Mouse (Mus musculus) left cerebral cortex, postnatal 36 days (tissue): ENCODE measurements around the gene Id1. TPM values are rescaled to one million over a fixed set of nuclear protein-coding genes. Genes with fewer than 3 reads are reported as not detected.

Experiments
- DNase-seq, 2 experiments: peaks; one replicate each; pipeline ENCODE4 v3.0.0; 2021 to 2022; ENCODE audit warnings: low spot score in 2 of 2, mixed read lengths in 1 of 2
- intact Hi-C: fragments of 180-260 bp; cut with DNase I; formaldehyde crosslinking; loops from one replicate; pipeline ENCODE4 v1.15.1; 2025
- total RNA-seq, 2 experiments: library from RNA; stranded (reverse); gene quantifications; 2 replicates each; pipeline ENCODE4 v1.2.3; 2021

The Id1 gene
- total RNA-seq, 2 experiments from 2014 or later, result 22.9 to 23.9 TPM

- DNase-seq, result no peak
- intact Hi-C loops, result no loop called here
These were observed 18.4 kb upstream of the Id1 start for GRCm38 (mm10) chr2:152717652-152718051.

- no peak for DNase-seq
- intact Hi-C loops, result no loop called here
These were observed 18.0 kb upstream of the Id1 start for GRCm38 (mm10) chr2:152718076-152718475.

GRCm38 (mm10) chr2:152723651-152724331 lies 12.3 kb upstream of the Id1 start:
- intact Hi-C loops, result no loop called here
- no peak for DNase-seq

GRCm38 (mm10) chr2:152724332-152724723 lies 11.7 kb upstream of the Id1 start:
- intact Hi-C loops, result no loop called here
- DNase-seq, result no peak

- DNase-seq, result no peak
- intact Hi-C loops, result no loop called here
These were observed 10.8 kb upstream of the Id1 start for GRCm38 (mm10) chr2:152725178-152725750.

GRCm38 (mm10) chr2:152726213-152726612 lies 9.8 kb upstream of the Id1 start:
- intact Hi-C loops, result no loop called here
- no peak for DNase-seq

- intact Hi-C loops, result no loop called here
- DNase-seq, result no peak
These were observed 9.2 kb upstream of the Id1 start for GRCm38 (mm10) chr2:152726751-152727335.

GRCm38 (mm10) chr2:152727795-152728510 lies 8.1 kb upstream of the Id1 start:
- intact Hi-C loops, result no loop called here
- no peak for DNase-seq

GRCm38 (mm10) chr2:152728594-152728993 lies 7.5 kb upstream of the Id1 start:
- DNase-seq, result no peak
- intact Hi-C loops, result no loop called here

GRCm38 (mm10) chr2:152729013-152729635 lies 6.9 kb upstream of the Id1 start:
- intact Hi-C loops, result no loop called here
- no peak for DNase-seq

GRCm38 (mm10) chr2:152729636-152730020 lies 6.4 kb upstream of the Id1 start:
- no peak for DNase-seq
- intact Hi-C loops, result no loop called here

GRCm38 (mm10) chr2:152733201-152733600 lies 2.9 kb upstream of the Id1 start:
- no peak for DNase-seq
- intact Hi-C loops, result no loop called here

GRCm38 (mm10) chr2:152734501-152734900 lies 1.6 kb upstream of the Id1 start:
- intact Hi-C loops, result no loop called here
- no peak for DNase-seq

- peak; percentile 87 to 90 for DNase-seq
- intact Hi-C loops, result loop anchor here (5.0 kb wide), 2 partner anchors 38 to 42 kb away; no protein-coding TSS in a partner anchor
These were observed 1.1 kb upstream of the Id1 start for GRCm38 (mm10) chr2:152734984-152735383.

GRCm38 (mm10) chr2:152736748-152737147 lies 697 bp downstream of the Id1 start:
- DNase-seq, result peak in 1 of 2 experiments; percentile 17
- intact Hi-C loops, result loop anchor here (5.0 kb wide), 2 partner anchors 39 to 41 kb away; no protein-coding TSS in a partner anchor

- intact Hi-C loops, result loop anchor here (5.0 kb wide), 2 partner anchors 40 kb away; no protein-coding TSS in a partner anchor
- DNase-seq, result no peak
These were observed 1.5 kb downstream of the Id1 start for GRCm38 (mm10) chr2:152737306-152738221.

GRCm38 (mm10) chr2:152738341-152738740 lies 2.3 kb downstream of the Id1 start:
- intact Hi-C loops, result loop anchor here (5.0 kb wide), 2 partner anchors 39 to 41 kb away; no protein-coding TSS in a partner anchor
- no peak for DNase-seq

GRCm38 (mm10) chr2:152739031-152739841 lies 3.2 kb downstream of the Id1 start:
- peak; percentile 20 to 34 for DNase-seq
- intact Hi-C loops, result loop anchor here (5.0 kb wide), 2 partner anchors 38 to 42 kb away; no protein-coding TSS in a partner anchor
